Mouse (Mus musculus) stomach, embryonic 14.5 days (tissue): ENCODE measurements around the gene Zfp202. TPM values are rescaled to one million over a fixed set of nuclear protein-coding genes. Genes with fewer than 3 reads are reported as not detected.
"Not testable (repeated sequence)": the region's sequence is repeated elsewhere in the genome, so short reads cannot be mapped to it uniquely, and the experiment has no call there.

Experiments
- ATAC-seq: fragments of 200-750 bp; cut with Nextera tagmentation; 2 replicates; pipeline ENCODE4 v1.8.0; 2017; ENCODE audit warnings: low read depth, moderate TSS enrichment; ENCODE audit not compliant: insufficient number of reproducible peaks, insufficient read depth, low FRiP score
- H3K27ac ChIP-seq: fragments of 300-500 bp; sonication (generic); 2 replicates; pipeline ENCODE4 v1.5.1; 2014; ENCODE audit warnings: mild to moderate bottlenecking, low read length, moderate library complexity, mixed read lengths
- H3K27me3 ChIP-seq: fragments of 300-500 bp; sonication (generic); 2 replicates; pipeline ENCODE4 v1.6.1; 2014; ENCODE audit warnings: low read length, control low read depth, mixed read lengths; ENCODE audit not compliant: control insufficient read depth, insufficient read depth
- H3K36me3 ChIP-seq: fragments of 300-500 bp; sonication (generic); 2 replicates; pipeline ENCODE4 v1.6.1; 2014; ENCODE audit warnings: mild to moderate bottlenecking, control low read depth, low read length, moderate library complexity, mixed read lengths; ENCODE audit not compliant: control insufficient read depth, insufficient read depth
- H3K4me1 ChIP-seq: fragments of 300-500 bp; sonication (generic); 2 replicates; pipeline ENCODE4 v1.6.1; 2014; ENCODE audit warnings: low read length, control low read depth, mixed read lengths; ENCODE audit not compliant: control insufficient read depth, insufficient read depth
- H3K4me2 ChIP-seq: fragments of 300-500 bp; sonication (generic); replicated peaks from 2 replicates; pipeline ENCODE4 v1.6.1; 2014; ENCODE audit warnings: low read depth, low read length, control low read depth
- H3K4me3 ChIP-seq: fragments of 300-500 bp; sonication (generic); 2 replicates; pipeline ENCODE4 v1.5.1; 2014; ENCODE audit warnings: low read depth, low read length, control low read depth
- H3K9ac ChIP-seq: fragments of 300-500 bp; sonication (generic); replicated peaks from 2 replicates; pipeline ENCODE4 v1.6.1; 2014; ENCODE audit warnings: low read depth, mild to moderate bottlenecking, control low read depth, low read length, moderate library complexity, mixed read lengths
- H3K9me3 ChIP-seq: fragments of 300-500 bp; sonication (generic); 2 replicates; pipeline ENCODE4 v1.6.1; 2016; ENCODE audit warnings: low read depth, low read length, control low read depth; ENCODE audit not compliant: control insufficient read depth
- WGBS: fragments of 180-500 bp; shearing (Covaris S2); extraction: QIAGEN DNeasy Blood & Tissue Kit; methylation state at CpG from one replicate; pipeline ENCODE4 v1.1.7; 2014; 5-methylcytosine and 5-hydroxymethylcytosine counted together
- polyA plus RNA-seq: library from polyadenylated mRNA; unstranded; fragments of >200 nt; fragmentation: Nextera tagmentation; extraction: Ambion mirVana; gene quantifications from 2 replicates; pipeline ENCODE4 v1.2.1, GENCODE M21; 2014

Gene Zfp202
- polyA plus RNA-seq: 6.2 and 6.6 TPM in 2 replicates

- H3K36me3 ChIP-seq: no peaks in the 10 kb centered on the region
- H3K4me1 ChIP-seq: no peaks in the 10 kb centered on the region
- WGBS: under 1% methylated on average over 53 of the region's 63 CpGs
- H3K27me3 ChIP-seq: no peaks in the 10 kb centered on the region
- ATAC-seq: peak; percentile 97
- H3K27ac ChIP-seq: peak within 1 kb of the TSS; percentile 53
- peak within 1 kb of the TSS; percentile 64 for H3K9ac ChIP-seq
- peak within 1 kb of the TSS; percentile 88 for H3K4me2 ChIP-seq
- H3K4me3 ChIP-seq: peak within 1 kb of the TSS; percentile 72
- H3K9me3 ChIP-seq: no peaks in the 10 kb centered on the region
Measured at GRCm38 (mm10) chr9:40192098-40193038, at the start of gene Zfp202. Gene Zfp202, plus strand, starts transcription at chr9:40192316.

- Histone ChIP-seq H3K4me1 (no peaks in the 10 kb centered on the region), H3K9ac (no peak overlapping the region), H3K27ac (no peak overlapping the region), H3K9me3 (no peaks in the 10 kb centered on the region), H3K36me3 (no peaks in the 10 kb centered on the region), H3K27me3 (no peaks in the 10 kb centered on the region), H3K4me3 (no peak overlapping the region), H3K4me2 (no peak overlapping the region)
- ATAC-seq: no peak
- 68% methylated on average over 4 of the region's 4 CpGs for WGBS
Measured at GRCm38 (mm10) chr9:40155118-40155644, 36.9 kb upstream of the Zfp202 start.

GRCm38 (mm10) chr9:40166446-40166845 lies 25.7 kb upstream of the Zfp202 start:
- no peaks in the 10 kb centered on the region for H3K36me3 ChIP-seq
- no peak overlapping the region for H3K9ac ChIP-seq
- no peaks in the 10 kb centered on the region for H3K9me3 ChIP-seq
- H3K4me1 ChIP-seq: no peaks in the 10 kb centered on the region
- no peak for ATAC-seq
- 81% methylated on average over 1 of the region's 1 CpGs for WGBS
- H3K4me2 ChIP-seq: no peak overlapping the region
- no peaks in the 10 kb centered on the region for H3K27me3 ChIP-seq
- H3K4me3 ChIP-seq: no peak overlapping the region
- H3K27ac ChIP-seq: no peak overlapping the region

GRCm38 (mm10) chr9:40177017-40177416 lies 15.1 kb upstream of the Zfp202 start:
- Histone ChIP-seq H3K9ac (no peak overlapping the region), H3K36me3 (no peaks in the 10 kb centered on the region), H3K4me1 (no peaks in the 10 kb centered on the region), H3K27ac (no peak overlapping the region), H3K4me2 (no peak overlapping the region), H3K4me3 (no peak overlapping the region), H3K9me3 (no peaks in the 10 kb centered on the region), H3K27me3 (no peaks in the 10 kb centered on the region)
- 77% methylated on average over 6 of the region's 6 CpGs for WGBS
- ATAC-seq: no peak

GRCm38 (mm10) chr9:40180620-40181019 lies 11.5 kb upstream of the Zfp202 start, which contains the start of gene Olfr986:
Gene Olfr986, plus strand, starts transcription at chr9:40180920.
- Histone ChIP-seq H3K4me2 (no peak within 1 kb of the TSS), H3K9me3 (no peaks in the 10 kb centered on the region), H3K9ac (no peak within 1 kb of the TSS), H3K4me3 (no peak within 1 kb of the TSS), H3K27me3 (no peaks in the 10 kb centered on the region), H3K4me1 (no peaks in the 10 kb centered on the region), H3K27ac (no peak within 1 kb of the TSS), H3K36me3 (no peaks in the 10 kb centered on the region)
- WGBS: 84% methylated on average over 5 of the region's 5 CpGs
- no peak for ATAC-seq

- H3K4me2 ChIP-seq, H3K4me3 ChIP-seq, H3K27ac ChIP-seq, ATAC-seq, H3K4me1 ChIP-seq, H3K27me3 ChIP-seq, H3K9ac ChIP-seq, H3K36me3 ChIP-seq, H3K9me3 ChIP-seq: not testable (repeated sequence)
- 42% methylated on average over 2 of the region's 2 CpGs for WGBS
Measured at GRCm38 (mm10) chr9:40185166-40185565, 7.0 kb upstream of the Zfp202 start.

- Histone ChIP-seq H3K4me3 (peak overlapping the region; percentile 72; the same call in 1 of the 2 replicates), H3K9me3 (no peaks in the 10 kb centered on the region), H3K36me3 (no peaks in the 10 kb centered on the region), H3K4me2 (peak overlapping the region; percentile 88), H3K4me1 (no peaks in the 10 kb centered on the region), H3K27ac (no peak overlapping the region; the same call in 1 of the 2 replicates), H3K27me3 (no peaks in the 10 kb centered on the region), H3K9ac (peak overlapping the region; percentile 64)
- WGBS: 93% methylated on average over 8 of the region's 9 CpGs
- ATAC-seq: no peak
Measured at GRCm38 (mm10) chr9:40191086-40191876, 835 bp upstream of the Zfp202 start.

- Histone ChIP-seq H3K27ac (no peak overlapping the region), H3K4me1 (no peaks in the 10 kb centered on the region), H3K9me3 (no peaks in the 10 kb centered on the region), H3K27me3 (no peaks in the 10 kb centered on the region), H3K9ac (no peak overlapping the region), H3K4me2 (no peak overlapping the region), H3K4me3 (no peak overlapping the region), H3K36me3 (no peaks in the 10 kb centered on the region)
- WGBS: 90% methylated on average over 3 of the region's 3 CpGs
- no peak for ATAC-seq
Measured at GRCm38 (mm10) chr9:40195981-40196380, 3.9 kb downstream of the Zfp202 start.
